Mouse (Mus musculus): ENCODE results near the gene Rock2. TPM values are rescaled to one million over a fixed set of nuclear protein-coding genes. Genes with fewer than 3 reads are reported as not detected.

Gene Rock2
- polyA plus RNA-seq, 1 experiment, result 3.1 TPM

DNA sequence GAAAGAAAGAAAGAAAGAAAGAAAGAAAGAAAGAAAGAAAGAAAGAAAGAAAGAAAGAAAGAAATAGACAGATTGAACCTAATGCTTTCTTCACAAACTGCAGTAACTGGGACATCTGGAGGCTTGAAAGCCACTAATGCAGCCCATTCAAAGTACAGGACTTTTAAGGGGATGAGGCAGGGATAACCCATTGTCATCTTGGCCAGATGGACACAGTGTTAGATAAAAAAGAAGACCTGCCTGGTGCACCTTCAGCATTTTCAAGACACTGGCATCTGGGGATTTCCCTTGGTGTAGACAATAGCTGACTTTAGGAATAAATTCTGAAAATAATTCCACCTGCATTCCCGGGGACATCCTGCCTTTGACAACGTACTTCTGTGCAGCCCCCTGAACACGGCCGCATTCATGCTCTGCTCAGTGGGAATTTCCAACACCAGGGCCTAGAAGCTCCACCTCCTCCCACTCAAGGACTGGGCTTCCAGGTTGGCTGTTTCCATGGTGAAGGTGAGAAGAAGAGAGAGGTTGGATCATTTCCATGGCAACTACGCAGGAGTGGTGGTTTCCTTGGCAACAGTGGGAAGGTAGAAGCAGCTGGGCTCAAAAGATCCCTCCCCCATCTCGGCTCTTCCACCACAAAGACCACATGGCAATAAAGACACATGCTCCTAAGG, 38.9 kb upstream of the Rock2 start:
- DNase-seq (ENCODE audit: low read depth in 1 of 2, low spot score in 2 of 2), result no peak
- no peak for TF ChIP-seq POLR2A (IDR thresholded peaks at IDR 0.05; ENCODE audit: low read depth, low read length)
- no peak for TF ChIP-seq CTCF (IDR thresholded peaks at IDR 0.05; ENCODE audit: extremely low read depth, insufficient read depth, insufficient read length, insufficient replicate concordance)
- Histone ChIP-seq H3K27me3 (ENCODE audit: control insufficient read depth, insufficient read depth, low read length) (no peaks in the 10 kb centered on the region), H3K27ac (ENCODE audit: insufficient read depth, low read length) (no peak overlapping the region), H3K4me3 (ENCODE audit: extremely low read depth, insufficient read depth, insufficient read length) (no peak overlapping the region), H3K4me1 (ENCODE audit: control insufficient read depth, insufficient read depth, insufficient read length) (no peaks in the 10 kb centered on the region), H3K36me3 (ENCODE audit: control insufficient read depth, insufficient read depth, low read length) (no peaks in the 10 kb centered on the region)
- WGBS, result 85% methylated on average over 6 of the region's 6 CpGs

DNA sequence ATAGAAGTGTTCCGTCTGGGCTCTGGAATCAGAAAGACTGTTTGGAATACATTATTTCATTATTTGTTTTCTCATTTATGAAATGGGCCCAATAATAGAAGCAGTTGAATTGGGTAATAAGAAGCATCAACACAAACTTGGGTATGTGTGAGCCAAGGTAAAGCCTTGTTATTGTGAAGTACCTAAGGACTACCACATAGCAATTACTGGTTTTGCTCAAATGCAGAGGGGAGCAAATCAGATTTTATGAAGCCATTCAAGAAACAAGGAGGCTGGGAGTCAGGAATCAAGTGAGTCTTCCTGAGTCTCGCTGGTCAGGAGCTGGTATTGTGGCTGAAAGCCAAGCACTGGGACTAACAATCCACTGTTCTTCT, 38.4 kb upstream of the Rock2 start:
- 84% methylated on average over 2 of the region's 2 CpGs for WGBS
- Histone ChIP-seq H3K27me3 (ENCODE audit: control insufficient read depth, insufficient read depth, low read length) (no peaks in the 10 kb centered on the region), H3K4me1 (ENCODE audit: control insufficient read depth, insufficient read depth, insufficient read length) (no peaks in the 10 kb centered on the region), H3K36me3 (ENCODE audit: control insufficient read depth, insufficient read depth, low read length) (no peaks in the 10 kb centered on the region), H3K27ac (ENCODE audit: insufficient read depth, low read length) (no peak overlapping the region), H3K4me3 (ENCODE audit: extremely low read depth, insufficient read depth, insufficient read length) (no peak overlapping the region)
- no peak for DNase-seq (ENCODE audit: low read depth in 1 of 2, low spot score in 2 of 2)
- TF ChIP-seq CTCF (IDR thresholded peaks at IDR 0.05; ENCODE audit: extremely low read depth, insufficient read depth, insufficient read length, insufficient replicate concordance) (no peak), POLR2A (IDR thresholded peaks at IDR 0.05; ENCODE audit: low read depth, low read length) (no peak)

DNA sequence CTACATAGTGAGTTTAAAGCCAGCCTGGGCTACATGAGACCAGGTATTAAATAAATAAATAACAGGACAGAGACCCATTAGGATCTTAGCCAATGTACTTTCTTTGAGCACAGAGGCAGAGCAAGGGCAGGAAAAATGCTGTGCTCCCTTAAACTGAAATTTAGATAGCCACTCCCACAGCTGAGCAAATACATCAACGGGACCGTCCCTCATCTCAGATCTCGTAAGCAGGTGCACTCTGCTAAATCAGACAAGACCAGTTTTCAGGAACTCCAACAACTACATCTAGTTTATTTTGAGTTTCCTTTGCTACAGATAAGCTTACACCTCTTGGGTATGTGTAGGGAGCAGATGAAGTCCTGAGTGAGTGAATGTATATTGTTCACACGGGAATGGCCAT, 36.6 kb upstream of the Rock2 start:
- Histone ChIP-seq H3K27me3 (ENCODE audit: control insufficient read depth, insufficient read depth, low read length) (no peaks in the 10 kb centered on the region), H3K36me3 (ENCODE audit: control insufficient read depth, insufficient read depth, low read length) (no peaks in the 10 kb centered on the region), H3K27ac (ENCODE audit: insufficient read depth, low read length) (peak overlapping the region; percentile 12; the same call in 1 of the 2 replicates), H3K4me3 (ENCODE audit: extremely low read depth, insufficient read depth, insufficient read length) (no peak overlapping the region), H3K4me1 (ENCODE audit: control insufficient read depth, insufficient read depth, insufficient read length) (no peaks in the 10 kb centered on the region)
- peak in 1 of 2 experiments; percentile 15 for DNase-seq (ENCODE audit: low read depth in 1 of 2, low spot score in 2 of 2)
- TF ChIP-seq CTCF (IDR thresholded peaks at IDR 0.05; ENCODE audit: extremely low read depth, insufficient read depth, insufficient read length, insufficient replicate concordance) (no peak), POLR2A (IDR thresholded peaks at IDR 0.05; ENCODE audit: low read depth, low read length) (no peak)
- 50% methylated on average over 4 of the region's 4 CpGs for WGBS

DNA sequence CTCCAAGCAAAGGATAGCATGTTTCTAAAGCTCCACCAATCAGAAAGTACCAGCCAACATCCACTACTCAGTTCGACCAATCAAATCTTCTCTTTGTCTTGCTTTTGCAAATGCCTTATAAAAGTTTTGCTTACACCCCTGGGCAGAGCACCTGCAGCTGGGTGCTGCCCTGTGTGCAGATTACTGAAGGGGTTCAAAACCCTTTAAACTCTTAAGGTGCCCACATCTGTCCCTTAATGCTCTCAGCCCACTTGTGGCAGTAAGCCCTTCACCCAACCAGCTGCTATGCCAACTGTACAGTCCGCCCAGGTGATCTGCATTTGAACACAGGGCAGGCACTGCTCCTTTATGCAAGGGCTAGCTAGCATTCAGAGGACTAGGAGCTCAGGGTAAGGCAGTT, 34.9 kb upstream of the Rock2 start:
- no peak overlapping the region for H3K4me3 ChIP-seq (ENCODE audit: extremely low read depth, insufficient read depth, insufficient read length)
- no peak for DNase-seq (ENCODE audit: low read depth in 1 of 2, low spot score in 2 of 2)
- no peaks in the 10 kb centered on the region for H3K27me3 ChIP-seq (ENCODE audit: control insufficient read depth, insufficient read depth, low read length)
- no peak overlapping the region for H3K27ac ChIP-seq (ENCODE audit: insufficient read depth, low read length)
- TF ChIP-seq POLR2A (IDR thresholded peaks at IDR 0.05; ENCODE audit: low read depth, low read length) (no peak), CTCF (IDR thresholded peaks at IDR 0.05; ENCODE audit: extremely low read depth, insufficient read depth, insufficient read length, insufficient replicate concordance) (no peak)
- WGBS, result 91% methylated on average over 2 of the region's 2 CpGs
- no peaks in the 10 kb centered on the region for H3K36me3 ChIP-seq (ENCODE audit: control insufficient read depth, insufficient read depth, low read length)
- H3K4me1 ChIP-seq (ENCODE audit: control insufficient read depth, insufficient read depth, insufficient read length), result no peaks in the 10 kb centered on the region

DNA sequence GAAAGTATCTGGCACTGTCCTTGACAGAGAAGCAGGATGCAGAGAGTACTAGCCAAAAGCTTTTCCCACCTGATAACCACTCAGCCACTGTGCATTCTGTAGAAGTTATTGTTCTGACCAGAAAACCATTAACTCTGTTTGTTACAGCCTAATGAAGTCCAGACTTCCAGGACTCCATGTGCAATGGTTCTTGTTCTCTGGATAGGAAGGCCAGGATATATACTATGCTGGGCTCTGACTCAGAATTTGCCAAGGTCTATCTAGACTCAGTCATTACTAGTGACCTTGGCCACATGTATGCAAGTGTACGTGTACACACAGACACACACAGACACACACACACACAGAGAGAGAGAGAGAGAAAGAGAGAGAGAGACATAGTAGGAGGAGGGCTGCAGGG, 34.2 kb upstream of the Rock2 start:
- Histone ChIP-seq H3K4me1 (ENCODE audit: control insufficient read depth, insufficient read depth, insufficient read length) (no peaks in the 10 kb centered on the region), H3K27ac (ENCODE audit: insufficient read depth, low read length) (no peak overlapping the region), H3K4me3 (ENCODE audit: extremely low read depth, insufficient read depth, insufficient read length) (no peak overlapping the region), H3K27me3 (ENCODE audit: control insufficient read depth, insufficient read depth, low read length) (no peaks in the 10 kb centered on the region), H3K36me3 (ENCODE audit: control insufficient read depth, insufficient read depth, low read length) (no peaks in the 10 kb centered on the region)
- no peak for TF ChIP-seq CTCF (IDR thresholded peaks at IDR 0.05; ENCODE audit: extremely low read depth, insufficient read depth, insufficient read length, insufficient replicate concordance)
- no peak for TF ChIP-seq POLR2A (IDR thresholded peaks at IDR 0.05; ENCODE audit: low read depth, low read length)
- DNase-seq (ENCODE audit: low read depth in 1 of 2, low spot score in 2 of 2), result no peak
- WGBS, result 72% methylated on average over 1 of the region's 1 CpGs

DNA sequence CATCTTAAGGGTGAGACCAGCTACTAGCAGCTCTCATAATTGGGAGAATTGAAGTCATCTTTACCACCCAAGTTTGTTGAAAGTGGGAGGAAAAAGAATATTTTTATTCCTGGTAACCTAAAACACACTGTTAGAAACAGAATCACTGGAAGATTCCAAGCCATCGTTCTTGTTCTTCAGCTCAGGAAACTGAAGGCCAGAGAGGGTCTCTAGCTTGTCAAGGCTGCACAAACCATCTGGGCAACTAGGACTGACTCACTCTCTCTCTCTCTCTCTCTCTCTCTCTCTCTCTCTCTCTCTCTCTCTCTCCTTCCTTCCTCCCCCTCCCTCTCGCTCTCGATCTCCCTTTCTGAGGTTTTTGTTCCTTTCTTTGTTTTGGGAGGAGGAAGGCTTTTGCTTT, 33.7 kb upstream of the Rock2 start:
- Histone ChIP-seq H3K27ac (ENCODE audit: insufficient read depth, low read length) (no peak overlapping the region), H3K36me3 (ENCODE audit: control insufficient read depth, insufficient read depth, low read length) (no peaks in the 10 kb centered on the region), H3K27me3 (ENCODE audit: control insufficient read depth, insufficient read depth, low read length) (no peaks in the 10 kb centered on the region), H3K4me1 (ENCODE audit: control insufficient read depth, insufficient read depth, insufficient read length) (no peaks in the 10 kb centered on the region), H3K4me3 (ENCODE audit: extremely low read depth, insufficient read depth, insufficient read length) (no peak overlapping the region)
- WGBS, result 27% methylated on average over 3 of the region's 3 CpGs
- no peak for TF ChIP-seq POLR2A (IDR thresholded peaks at IDR 0.05; ENCODE audit: low read depth, low read length)
- no peak for TF ChIP-seq CTCF (IDR thresholded peaks at IDR 0.05; ENCODE audit: extremely low read depth, insufficient read depth, insufficient read length, insufficient replicate concordance)
- no peak for DNase-seq (ENCODE audit: low read depth in 1 of 2, low spot score in 2 of 2)

DNA sequence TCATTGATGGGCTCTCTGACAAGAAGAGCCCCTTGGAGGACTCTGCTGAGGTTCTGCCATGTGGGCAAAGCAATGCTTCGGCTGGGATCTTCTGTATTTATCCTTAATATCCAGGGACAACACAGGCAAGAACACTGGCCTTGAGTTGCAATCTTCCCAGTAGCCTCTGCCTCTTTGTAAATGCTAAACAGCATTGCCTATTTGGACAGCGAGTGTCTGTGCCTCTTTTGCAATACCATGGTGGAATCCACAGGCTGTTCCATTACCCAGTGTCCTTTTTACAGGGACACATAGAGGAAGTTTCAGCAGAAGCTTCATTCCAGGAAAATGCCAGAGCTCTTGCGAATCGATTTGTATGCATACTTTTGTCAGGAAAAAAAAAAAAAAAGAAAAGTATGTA, 30.2 kb upstream of the Rock2 start:
- H3K27ac ChIP-seq (ENCODE audit: insufficient read depth, low read length), result no peak overlapping the region
- 86% methylated on average over 4 of the region's 4 CpGs for WGBS
- H3K27me3 ChIP-seq (ENCODE audit: control insufficient read depth, insufficient read depth, low read length), result no peaks in the 10 kb centered on the region
- no peaks in the 10 kb centered on the region for H3K36me3 ChIP-seq (ENCODE audit: control insufficient read depth, insufficient read depth, low read length)
- H3K4me3 ChIP-seq (ENCODE audit: extremely low read depth, insufficient read depth, insufficient read length), result no peak overlapping the region
- no peak for TF ChIP-seq CTCF (IDR thresholded peaks at IDR 0.05; ENCODE audit: extremely low read depth, insufficient read depth, insufficient read length, insufficient replicate concordance)
- no peak for DNase-seq (ENCODE audit: low read depth in 1 of 2, low spot score in 2 of 2)
- H3K4me1 ChIP-seq (ENCODE audit: control insufficient read depth, insufficient read depth, insufficient read length), result no peaks in the 10 kb centered on the region
